Mouse (Mus musculus): ENCODE data around the gene Btrc.
"Not testable (repeated sequence)": the region's sequence is repeated elsewhere in the genome, so short reads cannot be mapped to it uniquely, and the experiment has no call there.

Btrc gene

GRCm38 (mm10) chr19:45535929-45536328, 172.4 kb downstream of the Btrc start:
- DNase-seq = no peak

DNA sequence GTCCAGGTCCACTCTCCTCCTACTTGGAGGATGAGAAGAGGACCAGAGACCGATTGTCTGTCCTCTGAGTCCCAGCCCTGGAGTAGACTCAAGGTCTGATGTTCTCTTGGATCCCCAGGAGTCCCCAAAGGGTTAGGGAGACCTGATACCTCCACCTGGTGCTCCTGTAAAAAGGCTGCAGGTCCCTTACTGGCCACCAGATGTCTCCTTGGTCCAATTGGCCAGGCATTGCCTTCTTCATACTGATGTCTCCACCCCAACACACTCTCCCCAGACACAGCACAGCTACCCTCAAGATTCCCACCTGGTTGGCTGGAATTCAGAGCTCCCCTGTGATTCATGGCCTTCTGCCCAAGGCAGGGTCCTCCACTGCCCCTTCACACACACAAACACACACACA, 174.0 kb downstream of the Btrc start:
- DNase-seq = peak in 1 of 2 experiments; percentile 42

GRCm38 (mm10) chr19:45540657-45541408, 177.3 kb downstream of the Btrc start:
- DNase-seq = peak in 1 of 2 experiments; percentile 43

DNA sequence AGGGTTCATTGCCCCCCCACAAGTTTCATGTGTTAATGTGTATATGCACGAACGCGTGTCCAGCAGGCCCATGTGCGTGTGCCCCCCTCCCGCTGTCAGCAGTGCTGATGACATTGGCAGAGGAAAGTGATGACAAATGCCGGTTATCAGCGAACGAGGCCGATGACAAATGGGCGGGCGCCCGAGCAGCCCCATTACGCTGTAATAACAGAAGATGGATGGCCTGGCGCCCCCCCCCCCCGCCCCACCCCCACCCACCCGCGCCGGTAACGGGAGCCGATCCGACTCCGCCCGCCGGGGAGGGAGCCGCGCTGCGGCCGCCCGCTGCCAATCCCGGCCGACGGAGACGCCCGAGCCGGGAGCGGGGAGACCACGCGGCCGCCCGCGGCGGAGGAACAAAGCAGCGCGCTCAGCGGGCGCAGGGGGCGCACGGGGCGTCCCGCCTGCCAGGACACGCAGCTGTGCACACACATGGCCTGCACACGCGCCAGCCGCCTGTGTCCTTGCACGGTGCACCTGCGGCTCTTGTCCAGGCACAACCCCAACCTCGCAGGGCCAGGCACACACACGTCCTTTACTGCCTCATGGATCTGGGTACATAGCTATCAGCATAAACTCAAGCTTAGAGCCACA, 178.0 kb downstream of the Btrc start:
- peak; percentile 49 to 60 for DNase-seq

- no peak for DNase-seq
Measured at GRCm38 (mm10) chr19:45542061-45542460, 178.5 kb downstream of the Btrc start.

GRCm38 (mm10) chr19:45544152-45544924, 180.8 kb downstream of the Btrc start:
- peak in 1 of 2 experiments; percentile 35 for DNase-seq

- peak; percentile 66 to 67 for DNase-seq
Measured at GRCm38 (mm10) chr19:45544925-45545321, 181.4 kb downstream of the Btrc start.

- not testable (repeated sequence) for DNase-seq
Measured at GRCm38 (mm10) chr19:45548196-45548595, 184.7 kb downstream of the Btrc start.

GRCm38 (mm10) chr19:45549128-45549915, 185.8 kb downstream of the Btrc start:
- no peak for DNase-seq

GRCm38 (mm10) chr19:45549948-45550347, 186.4 kb downstream of the Btrc start:
- no peak for DNase-seq

DNA sequence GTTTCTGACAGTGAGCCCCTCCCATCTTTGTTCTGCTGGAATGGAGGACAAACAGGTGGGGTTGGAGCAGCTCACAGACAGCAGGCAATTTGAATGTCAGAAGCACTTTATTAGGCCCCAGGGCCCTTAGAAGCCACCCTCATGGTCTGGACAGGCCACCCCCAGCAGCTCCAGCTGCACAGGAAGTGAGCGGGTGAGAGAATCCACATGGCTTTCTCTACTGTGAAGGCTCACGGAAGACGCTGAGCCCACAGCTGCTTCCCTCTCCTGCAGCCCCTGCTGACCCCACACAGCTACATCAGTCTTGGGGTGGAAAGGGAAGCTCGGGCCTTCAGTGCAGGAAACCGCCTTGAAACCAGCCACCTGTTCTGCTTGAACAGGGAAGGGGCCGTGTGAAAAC, 188.7 kb downstream of the Btrc start:
- no peak for DNase-seq

- DNase-seq = no peak
Measured at GRCm38 (mm10) chr19:45554136-45554535, 190.6 kb downstream of the Btrc start.

DNA sequence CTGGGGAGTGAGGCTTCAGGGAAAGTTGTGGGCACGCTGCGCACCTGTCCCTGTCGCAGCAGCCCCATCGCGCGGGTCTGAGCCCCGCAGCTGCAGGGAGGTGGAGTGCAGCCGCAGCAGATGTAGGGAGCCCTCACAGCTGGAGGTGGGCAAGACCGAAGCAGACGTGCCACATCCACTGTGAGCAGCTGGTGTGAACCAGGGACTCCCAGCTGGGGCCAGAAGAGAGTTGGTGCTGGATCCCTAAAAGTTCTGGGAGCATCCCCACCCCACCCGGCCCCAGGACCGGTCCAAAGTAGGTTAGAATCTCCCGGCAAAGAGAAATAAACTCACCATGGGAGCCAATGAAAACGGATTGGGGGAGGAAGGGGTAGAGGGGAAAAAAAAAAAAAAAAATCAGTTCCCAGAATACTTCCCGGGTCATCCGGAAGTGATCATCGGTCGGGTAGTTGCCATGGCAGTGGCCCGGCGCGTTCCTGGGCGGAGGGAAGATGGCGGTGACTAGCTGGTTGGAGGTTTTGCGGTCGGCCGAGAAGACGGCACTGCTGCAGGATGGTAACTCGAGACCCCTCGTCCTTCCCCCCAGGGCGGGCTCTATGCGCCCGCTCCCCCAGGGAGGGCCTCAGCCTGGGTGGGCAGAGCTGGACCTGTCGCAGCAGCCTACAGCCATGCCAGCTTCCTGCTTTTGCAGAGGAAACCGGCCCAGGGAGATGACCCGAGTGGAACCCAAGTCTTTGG, 196.8 kb downstream of the Btrc start, which contains the start of the genes Poll and Gm17018:
Poll (minus strand) TSS at position 379 of the 738 bp plus-strand sequence.
Gm17018 (plus strand) TSS at position 463 of the 738 bp plus-strand sequence.
- DNase-seq = peak; percentile 58 to 72

- no peak for DNase-seq
Measured at GRCm38 (mm10) chr19:45565925-45566715, 202.6 kb downstream of the Btrc start.

DNA sequence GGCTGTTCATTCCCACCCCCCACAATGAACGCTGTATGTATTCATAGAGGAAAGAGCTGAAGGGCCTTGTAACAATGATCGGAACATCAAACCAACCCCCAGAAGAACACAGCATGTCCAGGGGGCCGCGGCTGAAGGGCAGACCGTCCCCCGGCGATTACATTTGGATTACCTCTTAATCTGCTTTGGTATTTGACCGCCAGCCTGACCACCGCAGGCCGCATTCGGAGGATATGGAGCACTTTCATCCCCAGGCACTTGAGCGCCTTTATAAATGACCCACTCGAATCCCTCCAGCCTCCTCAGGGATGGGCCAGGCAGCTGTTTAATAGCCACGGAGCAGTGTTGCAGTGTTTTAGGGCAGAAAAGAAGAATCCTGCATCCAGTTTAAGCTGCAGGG, 203.8 kb downstream of the Btrc start:
- no peak for DNase-seq

GRCm38 (mm10) chr19:45573033-45573432, 209.5 kb downstream of the Btrc start:
- DNase-seq = no peak

- DNase-seq = peak; percentile 60 to 73
Measured at GRCm38 (mm10) chr19:45573861-45574267, 210.3 kb downstream of the Btrc start.

- no peak for DNase-seq
Measured at GRCm38 (mm10) chr19:45574339-45574898, 210.9 kb downstream of the Btrc start.

GRCm38 (mm10) chr19:45574941-45575631, 211.6 kb downstream of the Btrc start:
- peak; percentile 54 to 66 for DNase-seq

DNA sequence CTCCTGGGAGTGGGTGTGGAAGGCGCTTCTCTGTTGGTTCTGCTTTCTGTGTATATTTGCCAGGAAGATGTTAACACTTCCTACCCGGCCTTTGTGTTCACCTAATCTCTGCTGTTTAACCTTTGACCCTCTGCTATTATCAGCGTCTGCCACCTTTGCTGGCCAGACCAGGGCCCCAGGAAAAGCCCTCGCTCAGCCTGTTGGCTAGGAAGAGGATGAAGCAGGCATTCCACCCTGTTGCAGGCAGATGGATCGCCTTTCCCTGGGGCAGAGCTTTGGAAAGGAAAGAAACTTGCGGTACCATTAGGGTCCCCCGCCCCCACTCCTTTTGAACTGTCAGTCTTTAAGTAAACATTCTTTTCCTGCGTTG, 212.1 kb downstream of the Btrc start:
- DNase-seq = no peak

All from thymus, adult 18-20 months (tissue).